Mouse (Mus musculus) right cerebral cortex, adult 2 months (tissue): ENCODE measurements at regions not wholly inside any gene's neighbourhood (a gene's known extent, or its start where the extent isn't known, plus 50 kb on each side); places are given as distances from the start of the nearest gene placed in this dataset.

Experiments
- DNase-seq, 2 experiments: peaks; one replicate each; pipeline ENCODE4 v3.0.0; 2021 to 2022; ENCODE audit warnings: low spot score in 2 of 2

- DNase-seq = no peak
Measured at GRCm38 (mm10) chr14:62001481-62001949, 290.9 kb upstream of the Rnaseh2b start.

GRCm38 (mm10) chr14:62002131-62002530 lies 290.3 kb upstream of the Rnaseh2b start:
- DNase-seq = no peak

- DNase-seq = peak; percentile 12 to 23
Measured at GRCm38 (mm10) chr14:62003013-62003781, 289.2 kb upstream of the Rnaseh2b start.

- DNase-seq = no peak
Measured at GRCm38 (mm10) chr14:62003797-62004196, 288.6 kb upstream of the Rnaseh2b start.

- no peak for DNase-seq
Measured at GRCm38 (mm10) chr14:62008707-62009106, 283.7 kb upstream of the Rnaseh2b start.

GRCm38 (mm10) chr14:62018804-62019203 lies 273.6 kb upstream of the Rnaseh2b start:
- no peak for DNase-seq

GRCm38 (mm10) chr14:62020996-62021395 lies 271.4 kb upstream of the Rnaseh2b start:
- no peak for DNase-seq

- no peak for DNase-seq
Measured at GRCm38 (mm10) chr14:62022193-62022592, 270.2 kb upstream of the Rnaseh2b start.

- DNase-seq = no peak
Measured at GRCm38 (mm10) chr14:62023022-62023421, 269.4 kb upstream of the Rnaseh2b start.

GRCm38 (mm10) chr14:62027751-62028279 lies 264.6 kb upstream of the Rnaseh2b start:
- no peak for DNase-seq

GRCm38 (mm10) chr14:62030059-62030458 lies 262.3 kb upstream of the Rnaseh2b start:
- DNase-seq = no peak

- no peak for DNase-seq
Measured at GRCm38 (mm10) chr14:62033661-62034060, 258.7 kb upstream of the Rnaseh2b start.

- no peak for DNase-seq
Measured at GRCm38 (mm10) chr14:62034664-62035063, 257.7 kb upstream of the Rnaseh2b start.

- DNase-seq = no peak
Measured at GRCm38 (mm10) chr14:62035416-62035815, 257.0 kb upstream of the Rnaseh2b start.

GRCm38 (mm10) chr14:62037514-62037913 lies 254.9 kb upstream of the Rnaseh2b start:
- DNase-seq = no peak

- DNase-seq = no peak
Measured at GRCm38 (mm10) chr14:62037917-62038316, 254.5 kb upstream of the Rnaseh2b start.

GRCm38 (mm10) chr14:62042305-62043116 lies 249.9 kb upstream of the Rnaseh2b start:
- peak; percentile 77 to 80 for DNase-seq

- DNase-seq = no peak
Measured at GRCm38 (mm10) chr14:62043117-62043422, 249.3 kb upstream of the Rnaseh2b start.

- no peak for DNase-seq
Measured at GRCm38 (mm10) chr14:62050941-62051340, 241.4 kb upstream of the Rnaseh2b start.

GRCm38 (mm10) chr14:62051923-62052322 lies 240.5 kb upstream of the Rnaseh2b start:
- DNase-seq = no peak

- DNase-seq = no peak
Measured at GRCm38 (mm10) chr14:62053004-62053403, 239.4 kb upstream of the Rnaseh2b start.

- no peak for DNase-seq
Measured at GRCm38 (mm10) chr14:62057096-62057495, 235.3 kb upstream of the Rnaseh2b start.

- no peak for DNase-seq
Measured at GRCm38 (mm10) chr14:62058100-62058499, 234.3 kb upstream of the Rnaseh2b start.
